Mouse (Mus musculus) natural killer cell, adult 2 months (primary cell): ENCODE measurements around the gene Fer.

Source experiments
- DNase-seq, 2 experiments: peaks; one replicate each; pipeline ENCODE4 v3.0.0; 2022; ENCODE audit warnings: low spot score in 2 of 2

The Fer gene

GRCm38 (mm10) chr17:64140063-64140850 is 277.4 kb downstream of the Fer start:
- DNase-seq: no peak

GRCm38 (mm10) chr17:64141856-64142255 is 279.0 kb downstream of the Fer start:
- no peak for DNase-seq

GRCm38 (mm10) chr17:64146409-64146808 is 283.5 kb downstream of the Fer start:
- no peak for DNase-seq

- DNase-seq: no peak
These were observed 287.9 kb downstream of the Fer start for GRCm38 (mm10) chr17:64150717-64151116.

GRCm38 (mm10) chr17:64167731-64168130 is 304.9 kb downstream of the Fer start:
- no peak for DNase-seq

DNA sequence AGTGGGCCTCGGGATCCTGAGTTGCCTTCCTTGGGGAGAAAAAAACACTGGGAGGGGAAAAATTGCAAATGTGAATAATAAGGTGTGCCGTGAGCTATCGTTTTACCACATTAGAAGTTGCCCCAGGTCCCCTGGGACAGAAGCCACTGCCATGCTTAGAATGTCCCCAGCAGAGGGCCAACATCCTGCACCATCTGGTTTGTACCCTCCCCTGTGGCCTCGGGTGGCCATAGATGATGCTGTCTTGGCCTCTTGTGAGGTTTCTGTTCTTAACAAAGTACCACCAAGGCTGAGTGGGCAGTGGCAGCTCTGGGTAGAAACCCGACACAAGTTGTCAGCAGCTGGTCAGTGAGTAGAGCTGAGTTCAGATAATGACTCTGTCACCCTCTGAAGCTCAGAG is 307.2 kb downstream of the Fer start:
- no peak for DNase-seq

GRCm38 (mm10) chr17:64172474-64172873 is 309.6 kb downstream of the Fer start:
- DNase-seq: no peak

DNA sequence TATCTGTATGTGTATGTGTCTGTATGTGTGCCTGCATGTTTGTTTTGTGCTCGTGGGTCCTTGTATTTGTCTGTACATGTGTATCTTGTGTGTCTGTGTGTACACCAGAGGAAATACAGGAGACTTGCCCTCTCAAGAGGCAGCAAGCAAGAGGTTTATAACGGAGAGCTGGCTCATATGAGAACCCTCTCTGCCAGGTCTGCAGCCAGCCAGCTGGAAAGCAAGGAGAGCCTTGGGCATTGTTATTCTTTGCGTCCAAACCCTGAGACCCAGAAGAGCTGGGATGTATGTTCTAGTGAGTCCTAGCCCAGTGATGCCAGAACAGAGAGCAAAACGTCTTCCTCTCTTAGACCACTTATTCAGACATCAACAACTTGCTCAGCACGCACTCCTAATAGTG is 317.7 kb downstream of the Fer start:
- DNase-seq: no peak

GRCm38 (mm10) chr17:64181291-64181690 is 318.4 kb downstream of the Fer start:
- DNase-seq: no peak

- no peak for DNase-seq
These were observed 319.7 kb downstream of the Fer start for GRCm38 (mm10) chr17:64182599-64182998.

DNA sequence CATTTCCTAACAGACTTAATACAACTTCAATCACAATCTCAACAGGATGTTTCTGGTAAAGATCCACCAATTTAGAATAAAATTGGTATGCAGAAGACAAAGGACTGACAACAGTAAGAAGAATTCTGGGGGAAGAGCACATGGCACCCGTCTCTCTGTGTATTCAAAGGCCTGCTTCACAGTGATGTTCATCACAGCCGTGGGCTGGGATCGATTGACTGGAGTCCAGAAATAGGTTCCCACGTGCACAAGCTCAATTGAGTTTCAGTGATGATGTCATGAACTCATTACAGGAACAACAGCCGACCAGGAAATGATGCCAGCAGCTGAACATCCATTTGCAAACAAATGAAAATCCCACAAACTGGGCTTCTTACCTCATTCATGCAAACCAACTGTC is 320.3 kb downstream of the Fer start:
- DNase-seq: no peak
